Mouse (Mus musculus) forebrain, embryonic 13.5 days (tissue): ENCODE measurements around the gene Pde4d. TPM values are rescaled to one million over a fixed set of nuclear protein-coding genes. Genes with fewer than 3 reads are reported as not detected.

ENCODE experiments used
- ATAC-seq: fragments of 200-750 bp; cut with Nextera tagmentation; 2 replicates; pipeline ENCODE4 v1.8.0; 2017
- H3K27ac ChIP-seq: fragments of 300-500 bp; sonication (generic); 2 replicates; pipeline ENCODE4 v1.5.1; 2015; ENCODE audit warnings: inconsistent platforms, mild to moderate bottlenecking, moderate library complexity
- H3K27me3 ChIP-seq: fragments of 300-500 bp; sonication (generic); 2 replicates; pipeline ENCODE4 v1.6.1; 2015; ENCODE audit warnings: mild to moderate bottlenecking, inconsistent platforms
- H3K36me3 ChIP-seq: fragments of 300-500 bp; sonication (generic); 2 replicates; pipeline ENCODE4 v1.6.1; 2015; ENCODE audit warnings: mild to moderate bottlenecking, inconsistent platforms; ENCODE audit not compliant: poor library complexity, severe bottlenecking
- H3K4me1 ChIP-seq: fragments of 300-500 bp; sonication (generic); 2 replicates; pipeline ENCODE4 v1.6.1; 2015; ENCODE audit warnings: inconsistent platforms
- H3K4me2 ChIP-seq: fragments of 300-500 bp; sonication (generic); 2 replicates; pipeline ENCODE4 v1.6.1; 2015; ENCODE audit warnings: inconsistent platforms, mild to moderate bottlenecking, moderate library complexity
- H3K4me3 ChIP-seq: fragments of 300-500 bp; sonication (generic); 2 replicates; pipeline ENCODE4 v1.5.1; 2015; ENCODE audit warnings: mild to moderate bottlenecking, inconsistent platforms
- H3K9ac ChIP-seq: fragments of 300-500 bp; sonication (generic); 2 replicates; pipeline ENCODE4 v1.6.1; 2015; ENCODE audit warnings: mild to moderate bottlenecking, inconsistent platforms
- H3K9me3 ChIP-seq: fragments of 300-500 bp; sonication (generic); replicated peaks from 2 replicates; pipeline ENCODE4 v1.6.1; 2016; ENCODE audit warnings: inconsistent platforms
- WGBS: fragments of 180-500 bp; shearing (Covaris S2); methylation state at CpG from one replicate; pipeline ENCODE4 v1.1.7; 2015; 5-methylcytosine and 5-hydroxymethylcytosine counted together
- polyA plus RNA-seq: library from polyadenylated mRNA; unstranded; fragments of >200 nt; fragmentation: Nextera tagmentation; extraction: Ambion mirVana; gene quantifications from 2 replicates; pipeline ENCODE4 v1.2.1, GENCODE M21; 2015

Pde4d gene
- polyA plus RNA-seq, 1 experiment from 2014 or later, result 11.9 TPM

DNA sequence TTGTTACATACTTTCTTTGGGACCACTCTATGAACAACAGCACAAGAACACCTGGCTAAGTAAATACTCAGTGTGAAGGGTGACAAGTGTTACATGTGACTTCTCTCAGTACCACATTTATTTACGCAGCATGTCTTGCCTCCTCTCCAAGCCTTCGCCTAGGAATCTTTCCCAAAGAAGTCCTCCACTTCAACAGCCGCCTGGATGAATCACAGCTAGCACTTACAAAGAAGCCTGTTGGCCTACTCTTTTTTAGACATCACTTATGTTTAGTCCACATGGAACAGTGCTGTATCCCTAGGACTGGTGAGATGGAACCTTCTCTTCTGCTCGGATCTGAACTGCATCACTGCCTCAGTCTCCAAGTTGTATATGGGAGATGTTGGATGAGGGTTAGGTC, 741.4 kb downstream of the Pde4d start:
- H3K9ac ChIP-seq, result no peak overlapping the region
- H3K4me3 ChIP-seq, result no peak overlapping the region
- H3K36me3 ChIP-seq, result no peaks in the 10 kb centered on the region
- H3K4me1 ChIP-seq, result no peaks in the 10 kb centered on the region
- no peak for ATAC-seq
- H3K4me2 ChIP-seq, result no peak overlapping the region
- H3K27ac ChIP-seq, result no peak overlapping the region
- 86% methylated on average over 4 of the region's 4 CpGs for WGBS
- no peaks in the 10 kb centered on the region for H3K27me3 ChIP-seq
- no peaks in the 10 kb centered on the region for H3K9me3 ChIP-seq

DNA sequence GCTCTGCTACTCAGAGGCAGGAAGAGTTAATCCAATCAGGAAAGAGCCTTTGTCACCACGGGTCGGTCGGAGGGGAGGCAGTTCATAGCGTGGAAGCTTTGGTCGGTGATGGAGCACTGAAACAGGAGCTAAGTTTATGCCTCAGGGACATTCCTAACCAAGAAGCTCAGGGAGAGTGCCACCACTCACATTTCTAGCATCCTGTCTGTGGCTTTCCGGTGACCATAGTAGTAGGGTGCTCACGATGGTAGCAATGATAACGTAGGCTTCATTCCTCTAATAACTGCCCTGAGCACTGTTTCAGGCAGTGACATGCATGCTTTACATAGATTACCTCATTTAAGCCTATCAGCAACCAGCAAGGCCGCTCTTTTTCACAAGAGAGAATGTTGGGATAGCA, 755.8 kb downstream of the Pde4d start:
- Histone ChIP-seq H3K4me3 (no peak overlapping the region), H3K9me3 (no peaks in the 10 kb centered on the region), H3K4me2 (no peak overlapping the region), H3K36me3 (no peaks in the 10 kb centered on the region), H3K4me1 (no peaks in the 10 kb centered on the region), H3K27ac (no peak overlapping the region), H3K9ac (no peak overlapping the region), H3K27me3 (no peaks in the 10 kb centered on the region)
- no peak for ATAC-seq
- 46% methylated on average over 9 of the region's 9 CpGs for WGBS

GRCm38 (mm10) chr13:109208607-109209006, 758.9 kb downstream of the Pde4d start:
- 96% methylated on average over 16 of the region's 16 CpGs for WGBS
- no peak for ATAC-seq

GRCm38 (mm10) chr13:109209413-109209812, 759.7 kb downstream of the Pde4d start:
- Histone ChIP-seq H3K36me3 (no peaks in the 10 kb centered on the region), H3K27ac (no peak overlapping the region), H3K9me3 (no peaks in the 10 kb centered on the region), H3K4me1 (no peaks in the 10 kb centered on the region), H3K4me3 (no peak overlapping the region), H3K4me2 (no peak overlapping the region), H3K9ac (no peak overlapping the region), H3K27me3 (0 out of 2 replicates have a peak, but pooled peaks cover 6% of the 10 kb centered on the region)
- no peak for ATAC-seq
- WGBS, result 73% methylated on average over 6 of the region's 6 CpGs

More at GRCm38 (mm10) chr13:109208607-109209006, 758.9 kb downstream of the Pde4d start:
- Histone ChIP-seq H3K9ac (no peak overlapping the region), H3K36me3 (no peaks in the 10 kb centered on the region), H3K4me2 (no peak overlapping the region), H3K4me1 (no peaks in the 10 kb centered on the region), H3K27ac (no peak overlapping the region), H3K4me3 (no peak overlapping the region), H3K27me3 (0 out of 2 replicates have a peak, but pooled peaks cover 6% of the 10 kb centered on the region), H3K9me3 (no peaks in the 10 kb centered on the region)

- Histone ChIP-seq H3K27ac (no peak overlapping the region), H3K9me3 (no peaks in the 10 kb centered on the region), H3K4me1 (no peaks in the 10 kb centered on the region), H3K27me3 (0 out of 2 replicates have a peak, but pooled peaks cover 6% of the 10 kb centered on the region), H3K36me3 (no peaks in the 10 kb centered on the region), H3K4me3 (no peak overlapping the region), H3K4me2 (no peak overlapping the region), H3K9ac (no peak overlapping the region)
- WGBS, result under 1% methylated on average over 4 of the region's 4 CpGs
- ATAC-seq, result peak; percentile 46
Measured at GRCm38 (mm10) chr13:109210403-109210802, 760.7 kb downstream of the Pde4d start.

DNA sequence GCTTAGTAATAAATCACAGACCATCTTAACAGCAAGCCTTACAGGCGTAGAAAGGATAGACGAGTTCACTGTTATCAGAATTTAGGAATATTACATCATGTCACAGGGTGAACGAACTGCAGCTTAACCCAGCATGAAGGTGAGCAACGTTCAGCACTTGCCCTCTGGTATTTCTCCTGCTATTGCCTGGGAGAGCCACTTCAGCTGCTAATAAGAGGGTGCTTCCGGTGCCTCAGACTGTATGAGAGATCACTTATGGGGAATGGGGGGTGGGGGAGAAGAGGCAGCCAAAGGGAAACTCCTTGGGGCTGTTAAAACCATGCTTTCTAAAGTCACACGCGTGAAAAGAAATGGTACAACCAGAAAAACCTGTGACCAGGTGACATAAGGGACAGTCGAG, 761.7 kb downstream of the Pde4d start:
- 75% methylated on average over 8 of the region's 8 CpGs for WGBS
- Histone ChIP-seq H3K9me3 (no peaks in the 10 kb centered on the region), H3K27ac (no peak overlapping the region), H3K9ac (no peak overlapping the region), H3K27me3 (0 out of 2 replicates have a peak, but pooled peaks cover 6% of the 10 kb centered on the region), H3K4me3 (no peak overlapping the region), H3K36me3 (no peaks in the 10 kb centered on the region), H3K4me1 (no peaks in the 10 kb centered on the region), H3K4me2 (no peak overlapping the region)
- no peak for ATAC-seq

DNA sequence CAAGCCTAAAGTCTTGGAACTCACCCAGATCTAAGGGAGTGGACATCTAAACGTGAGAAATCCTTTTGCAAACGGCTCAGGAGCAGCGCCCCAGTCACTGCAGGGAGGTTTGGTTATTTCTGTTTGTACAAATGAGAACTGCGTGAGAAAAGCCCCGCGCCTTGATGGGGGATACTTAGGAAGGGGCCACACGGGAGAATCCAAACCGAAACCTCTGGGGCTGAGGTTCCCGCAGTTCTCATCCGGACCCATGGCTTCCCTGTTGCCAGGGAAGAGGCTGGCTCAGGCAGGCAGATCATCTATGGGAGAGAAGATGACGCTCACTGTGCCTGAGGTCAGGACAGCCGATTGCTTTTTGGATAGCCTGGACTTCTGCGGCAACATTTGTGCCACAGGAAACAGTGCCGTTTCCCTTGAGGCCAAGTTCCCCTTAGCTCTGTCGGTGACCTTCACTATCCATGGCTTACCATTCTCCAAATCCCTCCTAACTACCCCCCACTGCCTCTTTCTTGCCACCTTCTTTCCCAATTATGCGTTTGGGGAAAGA, 762.3 kb downstream of the Pde4d start:
- no peak overlapping the region for H3K4me3 ChIP-seq
- ATAC-seq, result no peak
- H3K36me3 ChIP-seq, result no peaks in the 10 kb centered on the region
- H3K4me1 ChIP-seq, result no peaks in the 10 kb centered on the region
- H3K9ac ChIP-seq, result no peak overlapping the region
- H3K9me3 ChIP-seq, result no peaks in the 10 kb centered on the region
- 0 out of 2 replicates have a peak, but pooled peaks cover 6% of the 10 kb centered on the region for H3K27me3 ChIP-seq
- H3K4me2 ChIP-seq, result 0 out of 2 replicates have a peak overlapping the region, but pooled peaks have one; percentile 10
- no peak overlapping the region for H3K27ac ChIP-seq
- WGBS, result 57% methylated on average over 16 of the region's 16 CpGs

DNA sequence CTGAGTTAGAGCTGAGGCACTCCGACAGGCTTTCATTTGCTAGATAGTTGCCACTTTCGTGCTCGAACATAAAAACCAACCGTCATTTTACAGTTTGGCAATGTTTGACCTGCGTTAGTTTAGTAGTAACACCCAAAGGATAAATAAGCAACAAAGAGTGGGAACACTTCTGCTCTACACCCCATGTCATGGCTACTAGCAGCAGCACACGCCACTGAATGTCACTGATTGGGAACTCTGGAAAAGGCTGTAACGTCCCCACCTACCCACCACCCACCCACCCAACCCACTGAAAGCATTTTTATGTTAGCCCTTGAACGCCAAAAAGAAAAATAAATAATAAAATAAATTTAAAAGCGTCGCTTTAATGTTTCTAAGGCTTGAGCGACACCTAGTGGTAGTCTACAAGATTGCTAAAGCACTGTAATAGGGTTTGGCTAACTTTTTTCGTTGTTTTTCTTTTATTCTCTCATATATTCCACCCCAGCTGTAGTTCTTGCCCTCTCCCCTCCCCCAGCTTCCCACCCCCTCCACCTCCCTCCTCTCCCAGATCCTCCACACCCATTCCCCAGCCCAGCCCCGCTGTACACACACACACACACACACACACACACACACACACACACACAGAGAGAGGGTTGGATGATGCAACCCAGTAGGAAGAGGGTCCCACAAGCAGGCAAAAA, 763.2 kb downstream of the Pde4d start:
- 0 out of 2 replicates have a peak, but pooled peaks cover 6% of the 10 kb centered on the region for H3K27me3 ChIP-seq
- no peaks in the 10 kb centered on the region for H3K9me3 ChIP-seq
- no peaks in the 10 kb centered on the region for H3K36me3 ChIP-seq
- peak overlapping the region; percentile 18; the same call in 1 of the 2 replicates for H3K4me2 ChIP-seq
- no peaks in the 10 kb centered on the region for H3K4me1 ChIP-seq
- H3K27ac ChIP-seq, result no peak overlapping the region
- WGBS, result 27% methylated on average over 12 of the region's 13 CpGs
- H3K9ac ChIP-seq, result no peak overlapping the region
- peak; percentile 55 for ATAC-seq
- H3K4me3 ChIP-seq, result no peak overlapping the region

- Histone ChIP-seq H3K4me2 (no peak overlapping the region), H3K4me3 (no peak overlapping the region), H3K27ac (no peak overlapping the region), H3K36me3 (no peaks in the 10 kb centered on the region), H3K9ac (no peak overlapping the region), H3K9me3 (no peaks in the 10 kb centered on the region), H3K4me1 (no peaks in the 10 kb centered on the region), H3K27me3 (no peaks in the 10 kb centered on the region)
- no peak for ATAC-seq
- WGBS, result 94% methylated on average over 8 of the region's 8 CpGs
Measured at GRCm38 (mm10) chr13:109219019-109219725, 769.4 kb downstream of the Pde4d start.

DNA sequence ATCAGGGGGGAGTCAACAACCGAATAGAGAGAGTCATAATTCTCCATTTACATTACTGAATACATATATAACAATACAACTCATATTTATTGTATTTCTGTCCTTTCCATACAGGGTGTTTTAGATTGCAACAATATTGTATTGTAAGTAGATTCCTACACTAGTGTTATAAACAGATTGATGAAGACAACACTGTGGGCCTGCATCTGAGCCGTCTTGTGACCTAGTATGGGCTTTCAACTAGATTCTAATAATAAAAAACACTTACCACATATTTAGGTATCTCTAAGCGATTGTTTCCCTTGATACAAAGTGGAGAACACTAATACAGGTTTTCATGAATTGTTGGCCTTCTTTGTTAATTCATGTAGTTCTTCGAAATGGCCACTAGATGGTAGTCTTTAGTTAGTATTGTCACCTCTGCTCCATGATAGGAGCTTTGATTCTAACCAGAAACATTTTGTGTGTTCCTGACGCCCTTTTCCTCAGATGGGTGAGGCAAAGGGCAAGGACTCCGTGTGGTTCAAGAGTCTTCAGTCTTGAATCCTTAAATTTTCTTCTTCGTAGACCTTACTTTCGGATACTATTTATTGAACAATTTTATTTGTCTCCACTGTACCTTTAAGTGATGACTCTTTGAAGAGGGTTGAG, 779.3 kb downstream of the Pde4d start:
- H3K4me1 ChIP-seq, result 0 out of 2 replicates have a peak, but pooled peaks cover 2% of the 10 kb centered on the region
- no peaks in the 10 kb centered on the region for H3K27me3 ChIP-seq
- no peak overlapping the region for H3K27ac ChIP-seq
- H3K4me3 ChIP-seq, result no peak overlapping the region
- H3K4me2 ChIP-seq, result no peak overlapping the region
- 31% methylated on average over 8 of the region's 8 CpGs for WGBS
- no peaks in the 10 kb centered on the region for H3K36me3 ChIP-seq
- no peak overlapping the region for H3K9ac ChIP-seq
- ATAC-seq, result peak; percentile 85
- no peaks in the 10 kb centered on the region for H3K9me3 ChIP-seq

GRCm38 (mm10) chr13:109229618-109230334, 780.0 kb downstream of the Pde4d start:
- Histone ChIP-seq H3K27me3 (no peaks in the 10 kb centered on the region), H3K9me3 (no peaks in the 10 kb centered on the region), H3K27ac (no peak overlapping the region), H3K4me2 (no peak overlapping the region), H3K4me3 (no peak overlapping the region), H3K9ac (no peak overlapping the region), H3K36me3 (no peaks in the 10 kb centered on the region), H3K4me1 (0 out of 2 replicates have a peak, but pooled peaks cover 5% of the 10 kb centered on the region)
- ATAC-seq, result peak; percentile 37; the same call in 1 of the 2 replicates
- WGBS, result 71% methylated on average over 17 of the region's 17 CpGs
